Mouse (Mus musculus) small intestine, adult 2 months (tissue): ENCODE results near the gene Adamtsl5. TPM values are rescaled to one million over a fixed set of nuclear protein-coding genes. Genes with fewer than 3 reads are reported as not detected.

Experiments used
- H3K27ac ChIP-seq: fragments of 200-500 bp; 2 replicates; pipeline ENCODE4 v1.5.1; 2012; ENCODE audit warnings: low read depth, low read length, control low read depth, inconsistent platforms; ENCODE audit not compliant: insufficient read depth
- H3K27me3 ChIP-seq: fragments of 200-500 bp; 2 replicates; pipeline ENCODE4 v1.6.1; 2012; ENCODE audit warnings: mild to moderate bottlenecking, moderate library complexity, low read length, inconsistent platforms; ENCODE audit not compliant: control insufficient read depth, insufficient read depth
- H3K36me3 ChIP-seq: fragments of 200-500 bp; 2 replicates; pipeline ENCODE4 v1.6.1; 2012; ENCODE audit warnings: mild to moderate bottlenecking, low read length, control low read depth, inconsistent platforms; ENCODE audit not compliant: control insufficient read depth, insufficient read depth
- H3K4me1 ChIP-seq: fragments of 200-500 bp; 2 replicates; pipeline ENCODE4 v1.6.1; 2012; ENCODE audit warnings: low read length, inconsistent platforms, mixed read lengths; ENCODE audit not compliant: control insufficient read depth, insufficient read depth, insufficient read length
- H3K4me3 ChIP-seq: fragments of 200-500 bp; 2 replicates; pipeline ENCODE4 v1.5.1; 2012; ENCODE audit warnings: low read depth, mild to moderate bottlenecking, control low read depth, inconsistent platforms, low read length, moderate library complexity
- CTCF ChIP-seq: fragments of 200-500 bp; IDR thresholded peaks from 2 replicates; pipeline ENCODE4 v1.5.1; 2012; ENCODE audit warnings: low read depth, mild to moderate bottlenecking, control low read depth, inconsistent platforms, low read length, moderate library complexity, mixed read lengths; ENCODE audit not compliant: insufficient replicate concordance, insufficient read length; ENCODE audit errors: extremely low read depth
- POLR2A ChIP-seq: fragments of 200-500 bp; IDR thresholded peaks from 2 replicates; pipeline ENCODE4 v1.6.1; 2012; ENCODE audit warnings: low read depth, mild to moderate bottlenecking, control low read depth, inconsistent platforms, low read length, moderate library complexity
- WGBS: fragments of 180-500 bp; shearing (Covaris S2); methylation state at CpG from one replicate; pipeline ENCODE4 v1.1.7; 2018; 5-methylcytosine and 5-hydroxymethylcytosine counted together
- polyA plus RNA-seq: library from polyadenylated mRNA; depleted of rRNA; stranded (reverse); fragments of >200 nt; gene quantifications from 2 replicates; pipeline ENCODE4 v1.2.3, GENCODE M21; 2012

Adamtsl5 gene
- polyA plus RNA-seq, 1 experiment, result 136 TPM

DNA sequence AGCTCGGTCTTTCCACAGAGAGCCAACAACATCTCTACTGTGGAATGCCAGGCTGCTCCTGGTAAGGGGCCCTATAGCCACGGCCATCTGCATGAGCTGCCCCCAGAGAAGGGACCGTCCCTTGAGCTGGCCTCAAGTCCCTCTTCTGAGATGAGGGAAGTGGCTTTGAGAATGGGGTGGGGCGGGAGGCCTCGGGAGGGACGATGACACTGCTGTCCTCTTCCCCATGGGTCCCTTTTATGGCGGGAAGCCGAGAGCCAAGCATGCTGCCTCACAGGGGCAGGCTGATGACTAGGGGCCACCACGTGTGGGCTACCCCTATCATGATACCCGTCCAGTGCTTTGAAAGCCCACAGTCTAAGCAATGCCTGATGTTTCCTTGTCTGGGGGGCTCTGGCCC is 31.2 kb downstream of the Adamtsl5 start:
- TF ChIP-seq CTCF, result no peak
- no peak for TF ChIP-seq POLR2A
- peaks cover 33% of the 10 kb centered on the region for H3K27me3 ChIP-seq
- WGBS, result 45% methylated on average over 10 of the region's 10 CpGs
- peaks cover 11% of the 10 kb centered on the region for H3K4me1 ChIP-seq
- H3K27ac ChIP-seq, result no peak overlapping the region
- H3K4me3 ChIP-seq, result no peak overlapping the region
- H3K36me3 ChIP-seq, result peaks cover 11% of the 10 kb centered on the region; the same call in 1 of the 2 replicates

DNA sequence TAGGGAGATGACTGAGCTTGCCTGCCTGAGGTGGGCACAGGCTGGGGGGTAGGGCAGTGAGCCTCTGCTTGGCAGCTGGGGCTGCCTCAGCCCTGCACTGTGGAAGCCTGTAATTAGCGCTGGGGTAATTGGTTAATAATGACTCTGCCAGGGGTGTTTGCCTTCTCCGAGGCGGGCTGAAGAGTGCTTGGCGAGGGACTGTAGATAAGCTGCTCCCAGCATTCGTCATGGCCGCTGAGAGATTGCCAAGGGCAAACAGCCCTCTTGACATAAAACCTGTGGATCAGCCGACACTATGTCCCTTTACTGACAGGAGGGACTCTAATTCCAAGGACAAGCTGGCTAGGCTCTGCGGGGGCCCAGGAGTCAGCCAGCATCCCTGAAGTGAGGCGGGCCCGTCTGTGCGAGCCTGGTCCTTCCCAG is 31.8 kb downstream of the Adamtsl5 start:
- Histone ChIP-seq H3K4me1 (peaks cover 11% of the 10 kb centered on the region), H3K36me3 (peaks cover 11% of the 10 kb centered on the region; the same call in 1 of the 2 replicates), H3K4me3 (no peak overlapping the region), H3K27ac (no peak overlapping the region), H3K27me3 (peaks cover 36% of the 10 kb centered on the region)
- TF ChIP-seq POLR2A (no peak), CTCF (no peak)
- 15% methylated on average over 11 of the region's 11 CpGs for WGBS

DNA sequence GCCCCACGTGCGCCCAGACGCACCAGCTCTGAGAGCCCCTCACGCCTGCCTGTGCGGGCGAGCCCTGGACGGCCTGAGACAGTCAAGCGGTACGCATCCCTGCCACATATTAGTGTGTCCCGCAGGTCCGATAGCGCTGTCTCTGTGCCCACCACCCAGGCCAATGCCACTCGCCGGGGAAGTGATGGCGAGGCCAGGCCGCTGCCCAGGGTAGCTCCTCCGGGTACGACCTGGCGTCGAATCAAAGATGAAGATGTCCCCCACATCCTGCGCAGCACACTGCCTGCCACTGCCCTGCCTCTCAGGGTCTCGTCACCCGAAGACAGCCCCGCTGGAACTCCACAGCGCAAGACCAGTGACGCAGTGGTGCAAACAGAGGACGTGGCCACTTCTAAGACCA is 32.9 kb downstream of the Adamtsl5 start:
- peaks cover 11% of the 10 kb centered on the region; the same call in 1 of the 2 replicates for H3K36me3 ChIP-seq
- peaks cover 11% of the 10 kb centered on the region for H3K4me1 ChIP-seq
- H3K27ac ChIP-seq, result no peak overlapping the region
- 50% methylated on average over 27 of the region's 27 CpGs for WGBS
- TF ChIP-seq CTCF, result no peak
- peaks cover 40% of the 10 kb centered on the region for H3K27me3 ChIP-seq
- no peak overlapping the region for H3K4me3 ChIP-seq

DNA sequence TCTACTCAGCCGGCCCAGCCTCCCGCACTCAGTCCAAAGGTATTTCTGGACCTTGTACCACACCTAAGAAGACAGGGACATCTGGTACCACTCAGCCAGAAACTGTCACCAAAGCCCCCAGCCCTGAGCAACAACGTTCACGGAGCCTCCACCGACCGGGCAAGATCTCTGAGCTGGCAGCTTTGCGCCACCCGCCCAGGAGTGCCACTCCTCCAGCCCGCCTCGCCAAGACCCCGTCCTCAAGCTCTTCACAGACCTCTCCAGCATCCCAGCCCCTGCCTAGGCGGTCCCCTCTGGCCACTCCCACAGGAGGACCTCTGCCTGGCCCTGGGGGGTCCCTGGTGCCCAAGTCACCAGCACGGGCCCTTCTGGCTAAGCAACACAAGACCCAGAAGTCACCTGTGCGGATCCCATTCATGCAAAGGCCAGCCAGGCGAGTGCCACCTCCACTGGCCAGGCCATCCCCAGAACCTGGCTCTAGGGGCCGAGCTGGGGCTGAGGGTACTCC is 33.7 kb downstream of the Adamtsl5 start:
- Histone ChIP-seq H3K27me3 (peaks cover 40% of the 10 kb centered on the region), H3K4me1 (peaks cover 10% of the 10 kb centered on the region), H3K4me3 (no peak overlapping the region), H3K27ac (no peak overlapping the region), H3K36me3 (peaks cover 11% of the 10 kb centered on the region; the same call in 1 of the 2 replicates)
- TF ChIP-seq POLR2A (no peak), CTCF (no peak)
- WGBS, result 50% methylated on average over 16 of the region's 16 CpGs

DNA sequence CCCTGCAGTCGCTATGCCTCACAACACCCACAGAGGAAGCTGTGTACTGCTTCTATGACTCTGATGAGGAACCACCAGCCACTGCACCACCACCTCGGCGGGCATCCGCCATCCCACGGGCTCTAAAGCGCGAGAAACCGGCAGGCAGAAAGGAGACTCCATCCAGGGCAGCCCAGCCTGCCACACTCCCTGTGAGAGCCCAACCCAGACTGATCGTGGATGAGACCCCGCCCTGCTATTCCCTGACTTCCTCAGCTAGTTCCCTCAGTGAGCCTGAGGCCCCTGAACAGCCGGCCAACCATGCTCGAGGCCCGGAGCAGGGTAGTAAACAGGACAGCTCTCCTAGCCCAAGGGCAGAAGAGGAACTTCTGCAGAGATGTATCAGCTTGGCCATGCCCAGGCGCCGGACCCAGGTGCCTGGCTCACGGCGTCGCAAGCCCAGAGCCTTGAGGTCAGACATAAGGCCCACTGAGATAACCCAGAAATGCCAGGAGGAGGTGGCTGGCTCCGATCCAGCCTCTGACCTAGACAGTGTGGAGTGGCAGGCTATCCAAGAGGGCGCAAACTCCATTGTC is 34.5 kb downstream of the Adamtsl5 start:
- peaks cover 3% of the 10 kb centered on the region for H3K4me1 ChIP-seq
- TF ChIP-seq POLR2A, result no peak
- H3K27ac ChIP-seq, result no peak overlapping the region
- H3K4me3 ChIP-seq, result no peak overlapping the region
- H3K36me3 ChIP-seq, result peaks cover 7% of the 10 kb centered on the region; the same call in 1 of the 2 replicates
- peaks cover 40% of the 10 kb centered on the region for H3K27me3 ChIP-seq
- WGBS, result 23% methylated on average over 20 of the region's 20 CpGs

DNA sequence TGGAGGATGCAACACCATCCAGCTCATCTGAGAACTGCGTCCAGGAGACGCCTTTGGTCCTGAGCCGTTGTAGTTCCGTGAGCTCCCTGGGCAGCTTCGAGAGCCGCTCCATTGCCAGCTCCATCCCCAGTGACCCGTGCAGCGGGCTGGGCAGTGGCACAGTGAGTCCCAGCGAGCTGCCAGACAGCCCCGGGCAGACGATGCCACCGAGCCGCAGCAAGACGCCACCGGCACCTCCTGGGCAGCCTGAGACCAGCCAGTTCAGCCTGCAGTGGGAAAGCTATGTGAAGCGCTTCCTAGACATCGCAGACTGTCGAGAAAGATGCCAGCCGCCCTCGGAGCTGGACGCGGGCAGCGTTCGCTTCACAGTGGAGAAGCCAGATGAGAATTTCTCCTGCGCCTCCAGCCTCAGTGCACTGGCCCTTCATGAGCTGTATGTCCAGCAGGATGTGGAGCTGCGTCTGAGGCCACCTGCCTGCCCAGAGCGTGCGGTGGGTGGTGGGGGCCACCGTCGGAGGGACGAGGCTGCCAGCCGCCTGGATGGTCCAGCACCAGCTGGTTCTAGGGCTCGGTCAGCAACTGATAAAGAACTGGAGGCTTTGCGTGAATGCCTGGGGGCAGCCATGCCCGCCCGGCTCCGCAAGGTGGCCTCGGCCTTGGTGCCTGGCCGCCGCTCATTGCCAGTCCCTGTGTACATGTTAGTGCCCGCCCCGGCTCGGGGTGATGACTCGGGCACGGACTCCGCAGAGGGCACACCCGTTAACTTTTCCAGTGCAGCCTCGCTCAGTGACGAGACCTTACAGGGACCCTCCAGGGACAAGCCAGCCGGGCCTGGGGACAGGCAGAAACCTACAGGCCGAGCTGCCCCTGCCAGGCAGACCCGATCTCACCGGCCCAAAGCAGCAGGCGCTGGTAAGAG is 35.4 kb downstream of the Adamtsl5 start:
- TF ChIP-seq POLR2A (no peak), CTCF (no peak)
- H3K4me1 ChIP-seq, result peaks cover 3% of the 10 kb centered on the region
- no peak overlapping the region for H3K27ac ChIP-seq
- peaks cover 3% of the 10 kb centered on the region; the same call in 1 of the 2 replicates for H3K36me3 ChIP-seq
- 58% methylated on average over 54 of the region's 54 CpGs for WGBS
- H3K27me3 ChIP-seq, result peaks cover 40% of the 10 kb centered on the region
- H3K4me3 ChIP-seq, result no peak overlapping the region

DNA sequence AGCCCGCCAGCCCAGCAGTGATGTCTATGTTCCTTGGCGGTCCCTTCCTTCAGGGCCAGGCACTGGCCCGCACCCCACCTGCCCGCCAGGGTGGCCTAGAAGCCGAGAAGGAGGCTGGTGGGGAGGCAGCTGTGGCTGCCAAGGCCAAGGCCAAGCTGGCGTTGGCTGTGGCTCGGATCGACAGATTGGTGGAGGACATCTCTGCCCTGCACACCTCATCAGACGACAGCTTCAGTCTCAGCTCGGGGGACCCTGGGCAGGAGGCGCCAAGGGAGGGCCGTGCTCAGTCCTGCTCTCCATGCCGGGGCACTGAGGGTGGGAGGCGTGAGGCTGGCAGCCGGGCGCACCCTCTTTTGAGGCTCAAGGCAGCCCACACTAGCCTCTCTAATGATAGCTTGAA is 36.7 kb downstream of the Adamtsl5 start:
- WGBS, result 75% methylated on average over 16 of the region's 16 CpGs
- Histone ChIP-seq H3K27me3 (peaks cover 40% of the 10 kb centered on the region), H3K27ac (no peak overlapping the region), H3K36me3 (no peaks in the 10 kb centered on the region), H3K4me3 (no peak overlapping the region), H3K4me1 (peaks cover 3% of the 10 kb centered on the region)
- TF ChIP-seq POLR2A (no peak), CTCF (no peak)
